Mouse (Mus musculus) limb, embryonic 13.5 days (tissue): ENCODE results near the gene Rundc3a. TPM values are rescaled to one million over a fixed set of nuclear protein-coding genes. Genes with fewer than 3 reads are reported as not detected.

Experiments
- ATAC-seq: fragments of 200-750 bp; cut with Nextera tagmentation; 2 replicates; pipeline ENCODE4 v1.8.0; 2017; ENCODE audit warnings: low read depth, moderate number of reproducible peaks, moderate TSS enrichment; ENCODE audit not compliant: low FRiP score
- H3K27ac ChIP-seq: fragments of 300-500 bp; sonication (generic); 2 replicates; pipeline ENCODE4 v1.5.1; 2015; ENCODE audit warnings: inconsistent platforms, mild to moderate bottlenecking, moderate library complexity
- H3K27me3 ChIP-seq: fragments of 300-500 bp; sonication (generic); 2 replicates; pipeline ENCODE4 v1.6.1; 2015; ENCODE audit warnings: mild to moderate bottlenecking, inconsistent platforms
- H3K36me3 ChIP-seq: fragments of 300-500 bp; sonication (generic); 2 replicates; pipeline ENCODE4 v1.6.1; 2015; ENCODE audit warnings: inconsistent platforms, mild to moderate bottlenecking, moderate library complexity
- H3K4me1 ChIP-seq: fragments of 300-500 bp; sonication (generic); 2 replicates; pipeline ENCODE4 v1.6.1; 2015; ENCODE audit warnings: inconsistent platforms
- H3K4me2 ChIP-seq: fragments of 300-500 bp; sonication (generic); replicated peaks from 2 replicates; pipeline ENCODE4 v1.6.1; 2015; ENCODE audit warnings: inconsistent platforms, mild to moderate bottlenecking, moderate library complexity
- H3K4me3 ChIP-seq: fragments of 300-500 bp; sonication (generic); 2 replicates; pipeline ENCODE4 v1.5.1; 2015; ENCODE audit warnings: moderate library complexity, mild to moderate bottlenecking, inconsistent platforms
- H3K9ac ChIP-seq: fragments of 300-500 bp; sonication (generic); 2 replicates; pipeline ENCODE4 v1.6.1; 2015; ENCODE audit warnings: mild to moderate bottlenecking, inconsistent platforms
- H3K9me3 ChIP-seq: fragments of 300-500 bp; sonication (generic); 2 replicates; pipeline ENCODE4 v1.6.1; 2016; ENCODE audit warnings: inconsistent platforms
- WGBS: fragments of 180-500 bp; shearing (Covaris S2); methylation state at CpG from one replicate; pipeline ENCODE4 v1.1.7; 2015; 5-methylcytosine and 5-hydroxymethylcytosine counted together
- polyA plus RNA-seq: library from polyadenylated mRNA; unstranded; fragments of >200 nt; fragmentation: Nextera tagmentation; extraction: Ambion mirVana; gene quantifications from 2 replicates; pipeline ENCODE4 v1.2.1, GENCODE M21; 2015

Gene Rundc3a
- polyA plus RNA-seq, 1 experiment from 2014 or later = 1.3 TPM

DNA sequence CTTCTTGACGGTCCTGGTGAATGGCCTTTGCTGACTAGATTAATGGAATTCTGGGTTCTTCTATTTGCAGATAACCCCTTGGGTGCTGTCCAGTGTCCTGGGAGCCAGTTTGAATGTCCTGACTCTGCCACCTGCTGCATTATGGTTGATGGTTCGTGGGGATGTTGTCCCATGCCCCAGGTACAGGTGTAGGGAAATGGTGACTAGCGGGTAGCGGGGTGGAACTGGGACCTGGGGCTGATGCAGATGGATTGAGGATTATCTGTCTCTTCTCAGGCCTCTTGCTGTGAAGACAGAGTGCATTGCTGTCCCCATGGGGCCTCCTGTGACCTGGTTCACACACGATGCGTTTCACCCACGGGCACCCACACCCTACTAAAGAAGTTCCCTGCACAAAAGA is 40.7 kb downstream of the Rundc3a start:
- Histone ChIP-seq H3K4me1 (peaks cover 45% of the 10 kb centered on the region), H3K4me2 (no peak overlapping the region), H3K4me3 (no peak overlapping the region), H3K27ac (no peak overlapping the region), H3K9ac (no peak overlapping the region), H3K27me3 (peaks cover 13% of the 10 kb centered on the region), H3K9me3 (no peaks in the 10 kb centered on the region), H3K36me3 (peaks cover 50% of the 10 kb centered on the region)
- no peak for ATAC-seq
- 92% methylated on average over 7 of the region's 7 CpGs for WGBS

GRCm38 (mm10) chr11:102434406-102434805 is 41.2 kb downstream of the Rundc3a start:
- peaks cover 55% of the 10 kb centered on the region for H3K36me3 ChIP-seq
- no peak overlapping the region for H3K9ac ChIP-seq
- no peak for ATAC-seq
- H3K27me3 ChIP-seq = peaks cover 19% of the 10 kb centered on the region
- 13% methylated on average over 7 of the region's 7 CpGs for WGBS
- H3K4me1 ChIP-seq = peaks cover 43% of the 10 kb centered on the region
- no peak overlapping the region for H3K4me2 ChIP-seq
- no peak overlapping the region for H3K27ac ChIP-seq
- H3K4me3 ChIP-seq = no peak overlapping the region
- H3K9me3 ChIP-seq = no peaks in the 10 kb centered on the region

GRCm38 (mm10) chr11:102434816-102435705 is 41.9 kb downstream of the Rundc3a start:
- no peaks in the 10 kb centered on the region for H3K9me3 ChIP-seq
- ATAC-seq = no peak
- H3K4me1 ChIP-seq = peaks cover 37% of the 10 kb centered on the region
- peaks cover 62% of the 10 kb centered on the region for H3K36me3 ChIP-seq
- WGBS = 90% methylated on average over 11 of the region's 11 CpGs
- no peak overlapping the region for H3K27ac ChIP-seq
- no peak overlapping the region for H3K4me2 ChIP-seq
- H3K9ac ChIP-seq = no peak overlapping the region
- no peak overlapping the region for H3K4me3 ChIP-seq
- peaks cover 20% of the 10 kb centered on the region for H3K27me3 ChIP-seq

DNA sequence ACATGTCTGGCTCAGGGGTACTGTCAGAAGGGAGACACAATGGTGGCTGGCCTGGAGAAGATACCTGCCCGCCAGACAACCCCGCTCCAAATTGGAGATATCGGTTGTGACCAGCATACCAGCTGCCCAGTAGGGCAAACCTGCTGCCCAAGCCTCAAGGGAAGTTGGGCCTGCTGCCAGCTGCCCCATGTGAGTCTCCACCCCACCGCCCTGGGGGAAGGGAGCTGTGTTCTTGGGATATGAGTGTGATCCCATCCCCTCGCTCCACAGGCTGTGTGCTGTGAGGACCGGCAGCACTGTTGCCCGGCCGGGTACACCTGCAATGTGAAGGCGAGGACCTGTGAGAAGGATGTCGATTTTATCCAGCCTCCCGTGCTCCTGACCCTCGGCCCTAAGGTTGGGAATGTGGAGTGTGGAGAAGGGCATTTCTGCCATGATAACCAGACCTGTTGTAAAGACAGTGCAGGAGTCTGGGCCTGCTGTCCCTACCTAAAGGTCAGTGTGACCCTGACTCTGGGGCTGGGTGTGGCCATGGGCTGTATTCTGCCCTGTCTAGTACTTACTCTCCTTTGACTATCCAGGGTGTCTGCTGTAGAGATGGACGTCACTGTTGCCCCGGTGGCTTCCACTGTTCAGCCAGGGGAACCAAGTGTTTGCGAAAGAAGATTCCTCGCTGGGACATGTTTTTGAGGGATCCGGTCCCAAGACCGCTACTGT is 42.7 kb downstream of the Rundc3a start:
- H3K4me3 ChIP-seq = no peak overlapping the region
- peaks cover 20% of the 10 kb centered on the region for H3K27me3 ChIP-seq
- H3K36me3 ChIP-seq = peaks cover 70% of the 10 kb centered on the region
- H3K9me3 ChIP-seq = no peaks in the 10 kb centered on the region
- no peak for ATAC-seq
- H3K27ac ChIP-seq = no peak overlapping the region
- H3K9ac ChIP-seq = no peak overlapping the region
- WGBS = 91% methylated on average over 18 of the region's 18 CpGs
- H3K4me1 ChIP-seq = peaks cover 37% of the 10 kb centered on the region
- no peak overlapping the region for H3K4me2 ChIP-seq

DNA sequence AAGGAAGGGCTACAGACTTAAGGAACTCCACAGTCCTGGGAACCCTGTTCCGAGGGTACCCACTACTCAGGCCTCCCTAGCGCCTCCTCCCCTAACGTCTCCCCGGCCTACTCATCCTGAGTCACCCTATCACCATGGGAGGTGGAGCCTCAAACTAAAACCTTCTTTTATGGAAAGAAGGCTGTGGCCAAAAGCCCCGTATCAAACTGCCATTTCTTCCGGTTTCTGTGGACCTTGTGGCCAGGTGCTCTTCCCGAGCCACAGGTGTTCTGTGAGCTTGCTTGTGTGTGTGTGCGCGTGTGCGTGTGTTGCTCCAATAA is 43.2 kb downstream of the Rundc3a start:
- Histone ChIP-seq H3K9me3 (no peaks in the 10 kb centered on the region), H3K27me3 (peaks cover 20% of the 10 kb centered on the region), H3K4me3 (no peak overlapping the region), H3K4me1 (peaks cover 33% of the 10 kb centered on the region), H3K27ac (no peak overlapping the region), H3K36me3 (peaks cover 75% of the 10 kb centered on the region), H3K9ac (no peak overlapping the region), H3K4me2 (no peak overlapping the region)
- WGBS = 78% methylated on average over 10 of the region's 10 CpGs
- no peak for ATAC-seq

DNA sequence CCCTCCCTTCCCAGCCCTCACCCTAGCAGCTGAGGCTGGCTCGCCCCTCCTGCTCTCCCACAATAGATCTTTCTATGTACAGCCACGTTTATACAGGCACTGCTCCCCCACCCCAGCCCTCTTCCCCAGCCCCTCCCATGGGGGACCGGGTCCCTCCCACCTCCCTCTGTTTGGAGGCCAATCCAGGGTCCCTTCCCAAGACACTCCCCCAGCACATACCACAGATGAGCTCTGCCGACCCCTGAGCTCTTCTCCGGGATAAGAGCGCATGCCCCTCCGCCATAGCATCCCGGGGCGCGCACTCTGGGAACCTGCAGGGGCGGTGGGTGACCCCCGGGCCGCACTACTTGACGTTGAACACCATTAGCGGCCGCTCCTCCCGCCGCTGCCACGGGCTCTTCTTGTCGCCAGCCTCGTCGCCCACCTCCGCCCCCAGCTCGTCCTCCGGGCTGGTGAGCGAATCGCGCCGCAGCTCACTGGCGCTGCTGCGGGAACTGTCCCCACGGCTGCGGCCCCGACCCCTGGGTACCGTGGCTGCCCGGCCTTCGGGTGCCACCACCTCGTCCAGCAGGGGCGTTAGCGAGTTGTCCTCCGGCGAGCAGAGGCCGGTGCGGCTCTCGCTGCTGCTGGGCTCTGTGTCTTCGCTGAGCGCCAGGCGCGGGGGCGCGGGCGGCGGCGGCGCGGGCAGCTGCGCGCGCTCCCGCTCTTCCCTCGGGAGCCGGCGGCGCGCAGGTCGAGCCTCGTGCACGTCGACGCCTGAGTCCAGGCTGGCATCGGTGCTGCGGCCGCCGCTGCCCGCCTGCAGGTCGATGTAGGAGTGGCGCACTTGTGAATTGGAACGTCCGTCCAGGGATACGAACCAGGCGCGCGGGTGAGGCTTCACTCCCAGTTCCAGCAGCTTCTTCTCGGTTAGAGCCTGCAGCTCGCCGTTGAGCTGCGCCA is 44.2 kb downstream of the Rundc3a start:
- Histone ChIP-seq H3K27ac (no peak overlapping the region), H3K4me2 (peak overlapping the region; percentile 77), H3K27me3 (peaks cover 20% of the 10 kb centered on the region), H3K4me1 (peaks cover 25% of the 10 kb centered on the region), H3K9ac (peak overlapping the region; percentile 67), H3K9me3 (no peaks in the 10 kb centered on the region), H3K4me3 (peak overlapping the region; percentile 44), H3K36me3 (peaks cover 85% of the 10 kb centered on the region)
- 7% methylated on average over 86 of the region's 87 CpGs for WGBS
- peak; percentile 21; the same call in 1 of the 2 replicates for ATAC-seq

- peaks cover 89% of the 10 kb centered on the region for H3K36me3 ChIP-seq
These were observed 45.2 kb downstream of the Rundc3a start for GRCm38 (mm10) chr11:102438212-102439092.

GRCm38 (mm10) chr11:102439093-102440082 is 46.2 kb downstream of the Rundc3a start:
- Histone ChIP-seq H3K4me2 (no peak overlapping the region), H3K36me3 (peaks cover 88% of the 10 kb centered on the region), H3K9me3 (no peaks in the 10 kb centered on the region), H3K27me3 (peaks cover 20% of the 10 kb centered on the region), H3K27ac (no peak overlapping the region), H3K9ac (no peak overlapping the region), H3K4me3 (peak overlapping the region; percentile 44; the same call in 1 of the 2 replicates), H3K4me1 (peaks cover 27% of the 10 kb centered on the region)
- no peak for ATAC-seq
- WGBS = 76% methylated on average over 14 of the region's 14 CpGs

More at GRCm38 (mm10) chr11:102438212-102439092, 45.2 kb downstream of the Rundc3a start:
- Histone ChIP-seq H3K4me1 (peaks cover 18% of the 10 kb centered on the region), H3K9ac (peak overlapping the region; percentile 67), H3K27ac (no peak overlapping the region), H3K27me3 (peaks cover 20% of the 10 kb centered on the region), H3K4me3 (peak overlapping the region; percentile 44), H3K9me3 (no peaks in the 10 kb centered on the region), H3K4me2 (peak overlapping the region; percentile 77)
- peak; percentile 16; the same call in 1 of the 2 replicates for ATAC-seq
- WGBS = 10% methylated on average over 77 of the region's 77 CpGs

DNA sequence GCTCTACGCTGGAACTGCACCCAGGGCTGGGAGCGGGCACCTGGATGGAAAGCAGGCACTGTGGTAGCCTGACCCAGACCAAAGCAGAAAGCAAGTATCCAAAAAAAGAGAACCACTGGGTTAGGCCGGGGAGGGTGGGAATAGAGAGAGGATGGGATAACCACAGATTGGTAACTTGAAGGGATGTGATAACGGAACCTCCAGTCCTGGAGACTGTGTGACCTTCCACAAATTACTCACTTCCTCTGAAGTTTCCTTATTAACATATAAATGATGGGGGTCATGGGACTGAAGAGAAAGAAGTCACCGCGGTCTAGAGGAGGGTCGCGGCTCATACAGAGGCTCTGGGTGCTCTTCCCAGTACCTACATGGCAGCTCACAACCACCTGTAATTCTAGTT is 47.1 kb downstream of the Rundc3a start:
- no peak overlapping the region for H3K4me3 ChIP-seq
- H3K27me3 ChIP-seq = peaks cover 20% of the 10 kb centered on the region
- H3K9ac ChIP-seq = no peak overlapping the region
- no peaks in the 10 kb centered on the region for H3K9me3 ChIP-seq
- H3K27ac ChIP-seq = no peak overlapping the region
- H3K4me2 ChIP-seq = no peak overlapping the region
- peaks cover 35% of the 10 kb centered on the region for H3K4me1 ChIP-seq
- WGBS = 91% methylated on average over 8 of the region's 8 CpGs
- ATAC-seq = no peak
- peaks cover 81% of the 10 kb centered on the region for H3K36me3 ChIP-seq

- no peak overlapping the region for H3K27ac ChIP-seq
- H3K9ac ChIP-seq = no peak overlapping the region
- no peak overlapping the region for H3K4me3 ChIP-seq
- H3K4me1 ChIP-seq = peaks cover 47% of the 10 kb centered on the region
- WGBS = 77% methylated on average over 3 of the region's 3 CpGs
- no peak overlapping the region for H3K4me2 ChIP-seq
- peaks cover 69% of the 10 kb centered on the region for H3K36me3 ChIP-seq
- H3K27me3 ChIP-seq = peaks cover 20% of the 10 kb centered on the region
- ATAC-seq = no peak
- H3K9me3 ChIP-seq = no peaks in the 10 kb centered on the region
These were observed 48.2 kb downstream of the Rundc3a start for GRCm38 (mm10) chr11:102441434-102441833.
